Mouse (Mus musculus) liver, postnatal 0 days (tissue): ENCODE results near the gene Raet1e.
A peak's percentile ranks its signal among the peaks of the same experiment; 100 is the strongest.

Experiments used
- CTCF ChIP-seq: sonication (generic); IDR thresholded peaks from 2 replicates; pipeline ENCODE4 v1.5.1; 2016; ENCODE audit warnings: antibody characterized with exemption, low read depth
- EP300 ChIP-seq: IDR thresholded peaks from 2 replicates; pipeline ENCODE4 v1.6.1; 2016; ENCODE audit warnings: antibody characterized with exemption, low read depth, mild to moderate bottlenecking

DNA sequence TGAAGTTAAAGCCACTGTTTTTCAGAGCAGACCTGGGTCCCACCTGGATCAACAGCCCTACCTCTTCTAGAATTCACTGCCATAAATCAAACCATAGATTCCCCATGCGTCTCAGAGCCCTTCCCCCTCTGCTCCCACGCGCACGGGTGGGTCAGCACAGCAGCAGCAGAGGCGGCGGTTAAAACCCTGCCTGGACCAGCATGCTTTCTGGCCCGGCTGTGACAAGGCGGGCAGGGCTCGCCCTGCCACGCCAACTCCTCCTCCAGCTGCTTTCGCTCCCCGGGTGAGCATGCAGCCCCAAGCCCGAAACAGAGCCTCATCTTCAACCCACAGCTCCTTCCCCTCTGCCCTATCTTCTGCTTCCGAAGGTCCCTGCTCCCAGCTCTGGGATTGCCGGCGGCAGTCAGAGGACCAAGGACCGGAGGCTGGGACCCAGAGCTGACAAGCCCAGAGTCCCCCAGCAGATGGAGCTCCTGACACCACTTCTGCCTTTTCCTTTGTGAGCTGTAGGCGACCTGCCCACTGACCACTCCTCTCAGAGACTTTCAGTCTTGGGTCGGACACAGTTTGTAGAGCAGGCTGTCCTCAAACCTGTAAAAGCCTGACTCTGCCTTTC, 17.6 kb upstream of the Raet1e start:
- TF ChIP-seq CTCF (peak; percentile 76), EP300 (no peak)
